Mouse (Mus musculus) megakaryocyte-erythroid progenitor cell, adult 5-6 weeks (primary cell): ENCODE measurements at regions not wholly inside any gene's neighbourhood (a gene's known extent, or its start where the extent isn't known, plus 50 kb on each side); places are given as distances from the start of the nearest gene placed in this dataset.

Source experiments
- ATAC-seq: replicated peaks from 2 replicates; pipeline ENCODE4 v1.8.0; 2016; ENCODE audit warnings: mild to moderate bottlenecking, inconsistent platforms; ENCODE audit not compliant: severe bottlenecking, poor library complexity, low FRiP score, low TSS enrichment

- ATAC-seq, result no peak
Measured at GRCm38 (mm10) chr4:31757126-31757525, 206.8 kb upstream of the Map3k7 start.

- ATAC-seq, result no peak
Measured at GRCm38 (mm10) chr4:31760116-31760515, 203.8 kb upstream of the Map3k7 start.

DNA sequence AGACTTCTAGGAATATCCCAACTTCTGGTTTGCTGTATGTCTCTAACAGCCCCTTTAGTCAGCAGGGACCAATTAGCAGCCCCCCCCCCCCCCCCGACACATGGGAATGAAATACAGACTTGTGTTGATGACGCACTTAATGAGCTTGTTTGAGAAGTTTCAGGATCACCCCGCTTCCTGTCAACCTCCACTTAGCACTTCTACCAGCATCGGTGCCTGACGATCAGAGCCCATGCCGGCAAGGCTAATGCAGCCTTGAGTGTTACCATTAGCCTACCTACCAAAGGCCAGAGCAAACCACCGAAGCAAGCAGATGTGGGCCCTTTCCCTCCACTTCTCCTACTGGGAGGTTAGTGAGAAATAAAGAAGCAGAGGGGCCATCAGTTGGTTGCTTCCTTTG, 201.7 kb upstream of the Map3k7 start:
- ATAC-seq, result no peak

DNA sequence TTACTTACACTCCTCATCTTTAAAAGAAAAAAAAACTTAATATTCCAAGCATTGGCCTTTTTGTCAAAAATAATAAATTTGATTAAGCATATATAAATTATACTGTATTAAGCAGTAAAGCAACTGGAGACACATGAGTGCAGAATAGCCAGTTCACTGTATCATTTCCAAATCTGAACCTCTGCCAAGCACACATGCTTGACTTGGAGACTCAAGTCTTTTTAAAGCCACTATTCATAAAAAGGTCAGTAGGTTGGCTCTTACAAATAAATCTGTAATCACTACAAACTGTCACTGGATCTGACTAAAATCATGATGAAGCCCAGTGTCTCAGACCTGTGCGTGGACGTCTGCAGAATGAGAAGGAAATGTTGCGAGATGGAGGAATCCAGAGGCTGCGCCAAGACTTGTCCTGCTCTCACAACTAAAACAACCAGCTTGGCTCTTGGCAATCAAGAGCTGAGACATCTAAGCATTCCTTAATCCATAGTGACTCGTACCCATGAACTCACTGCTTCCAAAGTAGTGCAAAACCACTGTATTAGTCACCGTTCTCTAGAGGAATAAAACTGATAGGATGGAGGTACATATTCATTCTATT, 195.8 kb upstream of the Map3k7 start:
- ATAC-seq, result no peak

- no peak for ATAC-seq
Measured at GRCm38 (mm10) chr4:31769325-31769724, 194.6 kb upstream of the Map3k7 start.

DNA sequence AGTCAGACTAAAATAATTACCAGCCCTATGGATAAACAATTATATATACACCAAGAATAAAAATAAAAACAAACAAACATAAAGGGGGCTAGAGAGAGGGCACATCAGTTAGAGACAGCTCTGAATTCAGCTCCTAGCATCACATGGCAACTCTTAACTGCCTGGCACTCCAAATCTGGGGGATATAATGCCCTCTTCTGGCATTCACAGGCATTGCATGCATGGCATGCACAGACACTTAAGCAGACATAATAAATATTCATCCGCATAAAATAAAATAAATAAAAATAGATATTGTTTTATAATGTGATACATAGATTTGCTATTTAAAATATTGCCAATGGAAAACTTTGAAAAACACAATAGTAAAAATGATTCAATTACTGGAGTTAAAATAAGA, 177.6 kb upstream of the Map3k7 start:
- no peak for ATAC-seq

- no peak for ATAC-seq
Measured at GRCm38 (mm10) chr4:31817574-31818240, 146.2 kb upstream of the Map3k7 start.

DNA sequence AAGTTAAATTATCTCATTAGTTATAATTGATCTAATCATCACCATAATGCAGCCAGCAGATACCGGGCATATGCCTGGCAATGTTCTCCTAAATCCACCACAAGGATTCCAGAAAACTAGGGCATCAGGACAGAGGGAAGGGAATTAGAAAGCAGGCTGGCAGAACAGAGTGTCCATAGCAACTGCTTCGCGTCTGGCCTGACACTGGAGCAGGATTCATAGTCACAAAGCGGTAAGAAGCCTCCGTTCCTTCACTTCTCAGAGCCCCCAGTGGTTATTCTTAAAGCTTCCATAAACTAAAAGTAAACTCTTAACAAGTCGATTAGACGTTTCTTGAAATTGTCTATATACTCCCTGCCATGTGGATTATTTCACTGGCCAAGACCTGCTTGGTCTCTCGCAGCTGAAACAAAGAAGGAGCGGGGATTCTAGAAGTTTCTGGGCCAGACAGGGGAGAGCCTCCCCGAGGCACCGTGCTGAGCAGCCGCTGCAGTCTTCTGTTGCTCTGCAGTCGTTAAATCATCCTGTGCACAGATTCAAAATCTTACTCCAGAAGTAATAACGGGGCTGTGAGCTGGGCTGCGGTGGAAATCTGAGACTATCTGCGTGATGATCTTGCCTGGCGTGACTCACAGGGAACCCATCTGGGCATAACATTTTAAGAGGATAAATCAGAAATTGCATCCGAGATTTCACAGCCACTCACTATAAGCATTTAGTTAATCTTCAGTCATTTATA, 144.2 kb upstream of the Map3k7 start:
- no peak for ATAC-seq

DNA sequence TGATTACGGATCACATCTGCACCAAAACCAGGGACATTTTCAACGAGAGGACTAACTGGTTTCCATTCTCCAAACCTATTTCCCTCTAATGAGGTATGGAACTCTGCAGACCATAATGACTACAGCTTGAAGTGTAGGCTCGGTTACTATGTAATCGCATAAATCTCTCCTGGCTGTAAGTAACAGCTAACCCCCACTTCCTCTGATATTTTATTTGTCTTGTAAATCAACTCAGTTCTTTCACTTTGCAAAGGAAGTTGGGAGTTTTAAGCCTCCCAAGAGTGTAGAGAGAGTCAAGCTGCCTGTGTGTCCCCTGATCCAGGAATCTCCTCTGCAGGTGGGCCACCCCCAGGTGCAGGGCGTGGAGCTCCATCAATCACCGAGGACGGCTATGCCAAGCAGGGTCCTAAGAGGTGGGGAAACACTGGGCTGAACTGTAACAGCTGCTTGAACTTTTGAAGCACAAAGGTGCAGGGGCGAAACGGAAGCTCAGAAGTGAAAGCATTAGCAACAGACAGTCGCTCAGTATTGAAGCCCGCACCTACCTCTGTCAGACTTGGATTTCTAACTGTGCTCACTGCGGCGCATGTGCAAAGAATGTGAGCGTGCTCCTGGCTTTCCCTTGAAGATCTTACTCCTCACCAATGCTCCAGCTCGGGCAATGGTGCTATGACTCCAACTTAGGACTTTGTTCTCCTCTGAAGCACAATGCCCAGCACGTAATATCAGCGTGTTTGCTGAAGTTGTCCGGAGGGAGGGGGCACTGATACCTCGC, 140.1 kb upstream of the Map3k7 start:
- peak; percentile 56 for ATAC-seq

GRCm38 (mm10) chr4:31824518-31825437, 139.1 kb upstream of the Map3k7 start:
- ATAC-seq, result no peak

DNA sequence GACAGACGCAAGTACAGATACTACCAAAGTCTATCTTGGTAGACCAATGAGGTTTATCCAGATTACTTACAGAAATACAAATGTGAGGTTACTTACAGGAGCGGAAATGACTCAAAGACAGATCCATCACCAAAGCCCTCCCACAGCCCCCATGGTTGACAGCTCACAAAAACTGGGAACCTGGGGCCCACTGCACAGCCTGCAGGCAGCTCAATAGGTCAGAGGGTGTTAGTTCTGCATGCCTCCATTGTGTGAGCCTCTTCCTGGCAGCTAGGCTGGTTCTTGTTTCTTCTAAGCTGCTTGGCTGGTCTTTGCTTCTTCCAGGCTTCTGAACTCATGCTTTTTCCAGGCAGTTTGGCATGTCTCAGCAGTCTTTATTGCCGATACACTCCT, 138.5 kb upstream of the Map3k7 start:
- ATAC-seq, result no peak

DNA sequence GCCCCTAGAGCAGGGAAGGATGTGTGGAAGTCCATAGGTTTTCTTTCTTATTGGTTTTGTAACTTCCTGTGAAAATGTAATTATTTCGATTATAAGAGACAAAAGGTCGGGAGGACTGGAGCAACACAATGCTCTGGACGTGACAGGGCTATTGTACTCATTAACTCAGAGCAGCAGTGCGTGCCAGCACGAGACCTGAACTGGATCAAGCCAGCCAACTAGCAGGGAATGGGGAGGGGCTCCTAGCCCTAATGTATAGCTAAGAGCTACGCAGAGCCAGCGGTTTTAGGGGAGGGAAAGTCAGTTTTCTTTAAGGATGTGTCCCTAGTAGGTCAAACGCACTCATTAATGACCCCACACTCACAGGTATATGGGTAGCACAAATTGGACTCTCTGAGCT, 137.2 kb upstream of the Map3k7 start:
- no peak for ATAC-seq

- peak; percentile 69 for ATAC-seq
Measured at GRCm38 (mm10) chr4:31827266-31827665, 136.6 kb upstream of the Map3k7 start.

DNA sequence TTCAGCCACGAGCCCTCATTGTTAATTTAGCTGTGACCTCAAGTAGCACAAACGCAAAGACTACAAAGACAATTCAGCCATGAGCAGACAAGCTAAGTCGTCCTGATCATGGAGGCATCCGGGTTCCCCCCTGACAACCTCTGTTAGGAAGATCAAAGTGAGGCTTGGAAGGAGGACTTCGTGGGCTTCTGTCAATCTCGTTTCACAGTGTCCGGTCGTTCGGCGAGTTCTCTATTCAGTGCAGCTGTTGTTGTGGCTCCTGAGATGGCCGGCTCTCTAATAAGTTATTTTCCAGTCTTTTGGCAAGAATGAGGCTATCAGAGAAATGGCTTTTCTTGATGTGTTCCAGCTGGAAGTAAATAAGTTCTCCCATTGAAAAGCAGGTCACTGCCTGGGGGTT, 133.7 kb upstream of the Map3k7 start:
- no peak for ATAC-seq

- no peak for ATAC-seq
Measured at GRCm38 (mm10) chr4:31831469-31831868, 132.4 kb upstream of the Map3k7 start.

- ATAC-seq, result no peak
Measured at GRCm38 (mm10) chr4:31833828-31834227, 130.1 kb upstream of the Map3k7 start.

GRCm38 (mm10) chr4:31835051-31835450, 128.8 kb upstream of the Map3k7 start:
- ATAC-seq, result no peak

GRCm38 (mm10) chr4:31838592-31838991, 125.3 kb upstream of the Map3k7 start:
- no peak for ATAC-seq

- ATAC-seq, result no peak
Measured at GRCm38 (mm10) chr4:31849763-31850162, 114.1 kb upstream of the Map3k7 start.
